In genomic region chr15:30891986-30892385, GRCm38 (mm10) we compare ENCODE assay signal across 20 mouse cellular contexts.
DNase-seq lines count a peak whose midpoint lies in the region; ATAC-seq and TF ChIP-seq lines count a peak whose summit lies in the region.
"Had no signal": no experiment of that assay in that cellular context is flagged by ENCODE, and none has a peak within 500 bp of the region (broad histone marks: within the 10 kb centered on the region; RNA-seq: fewer than 3 reads in every experiment).

No protein-coding gene starts in this region.

- no peaks in the 10 kb centered on the region for H3K27me3 ChIP-seq in hindbrain, postnatal 0 days (ENCODE audit: insufficient read depth, low read length)
- H3K27me3 ChIP-seq in hindbrain, embryonic 13.5 days, result no peaks in the 10 kb centered on the region
- no peaks in the 10 kb centered on the region for H3K27me3 ChIP-seq in liver, adult 2 months (ENCODE audit: control insufficient read depth, insufficient read depth, low read length)
- H3K27me3 ChIP-seq in liver, embryonic 12.5 days (replicated peaks), result no peaks in the 10 kb centered on the region

- H3K4me2 ChIP-seq in hindbrain, postnatal 0 days (ENCODE audit: low read depth, low read length), result no peak overlapping the region
- no peak overlapping the region for H3K4me2 ChIP-seq in hindbrain, embryonic 13.5 days
- no peak overlapping the region for H3K4me2 ChIP-seq in liver, embryonic 12.5 days
- H3K4me2 ChIP-seq: liver, embryonic 11.5 days had no signal

- TF ChIP-seq POLR2A in liver, adult 2 months (IDR thresholded peaks at IDR 0.05; ENCODE audit: extremely low read depth, insufficient read depth, low read length), result no peak

- no peak overlapping the region for H3K4me3 ChIP-seq in hindbrain, postnatal 0 days (ENCODE audit: low read length)
- no peak overlapping the region for H3K4me3 ChIP-seq in hindbrain, embryonic 13.5 days
- H3K4me3 ChIP-seq in liver, adult 2 months (ENCODE audit: insufficient read depth, low read depth, low read length), result no peak overlapping the region
- H3K4me3 ChIP-seq in liver, embryonic 12.5 days, result no peak overlapping the region
- H3K4me3 ChIP-seq: heart, adult 2 months had no signal

- H3K9me3 ChIP-seq in hindbrain, postnatal 0 days (ENCODE audit: low read length), result no peaks in the 10 kb centered on the region
- H3K9me3 ChIP-seq in hindbrain, embryonic 13.5 days, result no peaks in the 10 kb centered on the region
- no peaks in the 10 kb centered on the region for H3K9me3 ChIP-seq in liver, embryonic 12.5 days (replicated peaks)

- TF ChIP-seq CTCF in hindbrain, postnatal 0 days (IDR thresholded peaks at IDR 0.05; ENCODE audit: low read depth), result no peak
- no peak for TF ChIP-seq CTCF in liver, adult 2 months (IDR thresholded peaks at IDR 0.05; ENCODE audit: low read depth, low read length)

- no peak for ATAC-seq in hindbrain, postnatal 0 days
- ATAC-seq in hindbrain, embryonic 13.5 days (ENCODE audit: low FRiP score), result no peak
- ATAC-seq in liver, embryonic 12.5 days, result no peak
- ATAC-seq: activated CD4-positive, CD25-positive, alpha-beta regulatory T cell, adult 4 months had no signal

- peak; percentile 16 for DNase-seq in hindbrain, postnatal 0 days (ENCODE audit: low spot score)
- peak; percentile 1 for DNase-seq in liver, adult 2 months (ENCODE audit: extremely low read depth, low read depth, low spot score)
- peak; percentile 35 for DNase-seq in cerebellum, adult 8-10 months
- peak; percentile 43 to 55 for DNase-seq in cerebellum, postnatal 14 days
- DNase-seq in urinary bladder, adult 2 months (ENCODE audit: low spot score), result no peak
- DNase-seq in right cerebral cortex, adult 2 months (ENCODE audit: low spot score in 2 of 2), result no peak
- DNase-seq: adrenal gland, adult 8-10 months; gastrocnemius, postnatal 25 days; heart, adult 2 months; heart, postnatal 36 days; kidney, adult 11 months; lung, adult 18-20 months; lung, postnatal 4 days; midbrain, embryonic 14.5 days; right cerebral cortex, postnatal 14 days; thymus, postnatal 14 days had no signal

- H3K9ac ChIP-seq in hindbrain, postnatal 0 days (replicated peaks; ENCODE audit: low read length), result no peak overlapping the region
- H3K9ac ChIP-seq in hindbrain, embryonic 13.5 days, result no peak overlapping the region
- no peak overlapping the region for H3K9ac ChIP-seq in liver, adult 2 months (ENCODE audit: low read depth, low read length)
- H3K9ac ChIP-seq in liver, embryonic 12.5 days, result no peak overlapping the region

- H3K4me1 ChIP-seq in hindbrain, postnatal 0 days (ENCODE audit: insufficient read depth, low read length), result no peaks in the 10 kb centered on the region
- no peaks in the 10 kb centered on the region for H3K4me1 ChIP-seq in hindbrain, embryonic 13.5 days (replicated peaks)
- H3K4me1 ChIP-seq in liver, adult 2 months (ENCODE audit: control insufficient read depth, insufficient read depth, low read length), result no peaks in the 10 kb centered on the region
- no peaks in the 10 kb centered on the region for H3K4me1 ChIP-seq in liver, embryonic 12.5 days

- no peak overlapping the region for H3K27ac ChIP-seq in hindbrain, postnatal 0 days
- no peak overlapping the region for H3K27ac ChIP-seq in hindbrain, embryonic 13.5 days
- no peak overlapping the region for H3K27ac ChIP-seq in liver, adult 2 months (replicated peaks; ENCODE audit: insufficient read depth, low read depth, low read length)
- H3K27ac ChIP-seq in liver, embryonic 12.5 days, result no peak overlapping the region
- H3K27ac ChIP-seq: heart, adult 2 months had no signal

- peaks cover 9% of the 10 kb centered on the region; the same call in 1 of the 2 replicates for H3K36me3 ChIP-seq in hindbrain, postnatal 0 days (ENCODE audit: insufficient read depth, low read length)
- peaks cover 35% of the 10 kb centered on the region for H3K36me3 ChIP-seq in hindbrain, embryonic 13.5 days
- H3K36me3 ChIP-seq in liver, adult 2 months (ENCODE audit: control insufficient read depth, insufficient read depth, low read length), result no peaks in the 10 kb centered on the region
- H3K36me3 ChIP-seq in liver, embryonic 12.5 days, result no peaks in the 10 kb centered on the region

- WGBS in hindbrain, postnatal 0 days, result 31% methylated on average over 4 of the region's 4 CpGs
- WGBS in hindbrain, embryonic 13.5 days, result 62% methylated on average over 4 of the region's 4 CpGs
- 9% methylated on average over 4 of the region's 4 CpGs for WGBS in liver, adult 2 months
- WGBS in liver, embryonic 12.5 days (ENCODE audit: insufficient replicate concordance), result 54% methylated on average over 4 of the region's 4 CpGs

- H3K79me2 ChIP-seq in liver, adult 2 months (ENCODE audit: control insufficient read depth, insufficient read depth, low read length), result no peaks in the 10 kb centered on the region

Comparison
In these comparisons a context has a peak if more than half of its experiments do, and no peak if none do; other contexts are left out.
1. DNase-seq: peak in hindbrain, postnatal 0 days (single experiment), liver, adult 2 months (single experiment), cerebellum, adult 8-10 months (single experiment) and cerebellum, postnatal 14 days (2 of 2); none in urinary bladder, adult 2 months (single experiment) and right cerebral cortex, adult 2 months (0 of 2).